Mouse (Mus musculus) MEL (cell line): Measurements from ENCODE around the gene Arhgef25. TPM values are rescaled to one million over a fixed set of nuclear protein-coding genes. Genes with fewer than 3 reads are reported as not detected.

Source experiments
- DNase-seq: peaks from one replicate; pipeline ENCODE4 v3.0.0; 2011; ENCODE audit warnings: low read depth, low spot score
- H3K27ac ChIP-seq: 2 replicates; pipeline ENCODE4 v1.5.1; 2012; ENCODE audit warnings: low read depth, mild to moderate bottlenecking, control low read depth, low read length, moderate library complexity; ENCODE audit not compliant: control insufficient read depth
- H3K27me3 ChIP-seq, 2 experiments: fragments of 150-350 bp in 1 of 2; sonication (generic) in 1 of 2; 2 replicates each; pipeline ENCODE4 v1.6.1; 2012; ENCODE audit warnings: low read length in 2 of 2, mild to moderate bottlenecking in 2 of 2, improper control_type of control experiment in 1 of 2, moderate library complexity in 1 of 2; ENCODE audit not compliant: insufficient read depth in 2 of 2, control insufficient read depth in 1 of 2
- H3K36me3 ChIP-seq, 2 experiments: 2 replicates each; pipeline ENCODE4 v1.6.1; 2012 to 2014; ENCODE audit warnings: low read length in 2 of 2, improper control_type of control experiment in 1 of 2, inconsistent platforms in 1 of 2, mild to moderate bottlenecking in 1 of 2; ENCODE audit not compliant: insufficient read depth in 2 of 2, control insufficient read depth in 1 of 2
- H3K4me1 ChIP-seq, 2 experiments: fragments of 150-350 bp in 1 of 2; sonication (generic) in 1 of 2; 2 replicates each; pipeline ENCODE4 v1.6.1; 2012; ENCODE audit warnings: low read length in 2 of 2, improper control_type of control experiment in 1 of 2, mild to moderate bottlenecking in 1 of 2; ENCODE audit not compliant: insufficient read depth in 2 of 2, control insufficient read depth in 1 of 2
- H3K4me3 ChIP-seq, 2 experiments: fragments of 150-350 bp in 1 of 2; sonication (generic) in 1 of 2; 2 replicates each; pipeline ENCODE4 v1.5.1; 2012; ENCODE audit warnings: low read depth in 2 of 2, low read length in 2 of 2, mild to moderate bottlenecking in 2 of 2, moderate library complexity in 2 of 2, control low read depth in 1 of 2, improper control_type of control experiment in 1 of 2; ENCODE audit not compliant: control insufficient read depth in 1 of 2, insufficient read depth in 1 of 2
- H3K79me2 ChIP-seq: 2 replicates; pipeline ENCODE4 v1.6.1; 2012; ENCODE audit warnings: mild to moderate bottlenecking, low read length, moderate library complexity; ENCODE audit not compliant: control insufficient read depth, poor library complexity, insufficient read depth
- H3K9ac ChIP-seq: 2 replicates; pipeline ENCODE4 v1.6.1; 2012; ENCODE audit warnings: low read depth, mild to moderate bottlenecking, control low read depth, low read length, moderate library complexity; ENCODE audit not compliant: control insufficient read depth, poor library complexity, severe bottlenecking
- H3K9me3 ChIP-seq: fragments of 150-350 bp; sonication (generic); replicated peaks from 2 replicates; pipeline ENCODE4 v1.6.1; 2012; ENCODE audit warnings: mild to moderate bottlenecking, low read length, improper control_type of control experiment, moderate library complexity; ENCODE audit not compliant: insufficient read depth
- BHLHE40 ChIP-seq: IDR thresholded peaks from 2 replicates; pipeline ENCODE4 v1.6.1; 2012; ENCODE audit warnings: low read depth, mild to moderate bottlenecking, inconsistent platforms, low read length, improper control_type of control experiment, borderline replicate concordance
- CHD1 ChIP-seq: IDR thresholded peaks from 2 replicates; pipeline ENCODE4 v1.6.1; 2012; ENCODE audit warnings: low read depth, mild to moderate bottlenecking, inconsistent platforms, low read length, improper control_type of control experiment
- CHD2 ChIP-seq: IDR thresholded peaks from 2 replicates; pipeline ENCODE4 v1.6.1; 2011; ENCODE audit warnings: low read length, improper control_type of control experiment
- CTCF ChIP-seq, 3 experiments: IDR thresholded peaks in 2 of 3; conservative IDR thresholded peaks in 1 of 3; 2 replicates each; pipeline ENCODE4 v1.5.1; 2011 to 2012; ENCODE audit warnings: low read length in 3 of 3, low read depth in 2 of 3, mild to moderate bottlenecking in 2 of 3, improper control_type of control experiment in 1 of 3, inconsistent platforms in 1 of 3, mixed read lengths in 1 of 3, moderate library complexity in 1 of 3; ENCODE audit not compliant: control insufficient read depth in 1 of 3, insufficient read depth in 1 of 3, poor library complexity in 1 of 3, severe bottlenecking in 1 of 3
- E2F4 ChIP-seq: IDR thresholded peaks from 2 replicates; pipeline ENCODE4 v1.6.1; 2011; ENCODE audit warnings: low read depth, low read length, improper control_type of control experiment, borderline replicate concordance
- ELF1 ChIP-seq: IDR thresholded peaks from 2 replicates; pipeline ENCODE4 v1.6.1; 2014; ENCODE audit warnings: low read depth, mild to moderate bottlenecking, inconsistent platforms, low read length, improper control_type of control experiment, moderate library complexity
- ETS1 ChIP-seq: IDR thresholded peaks from 2 replicates; pipeline ENCODE4 v1.6.1; 2012; ENCODE audit warnings: low read depth, mild to moderate bottlenecking, inconsistent platforms, low read length, improper control_type of control experiment, moderate library complexity
- GABPA ChIP-seq: IDR thresholded peaks from 2 replicates; pipeline ENCODE4 v1.6.1; 2012; ENCODE audit warnings: low read depth, mild to moderate bottlenecking, inconsistent platforms, low read length, improper control_type of control experiment, moderate library complexity
- GATA1 ChIP-seq: IDR thresholded peaks from 2 replicates; pipeline ENCODE4 v1.6.1; 2011; ENCODE audit warnings: low read depth, low read length, improper control_type of control experiment
- HCFC1 ChIP-seq: IDR thresholded peaks from 2 replicates; pipeline ENCODE4 v1.6.1; 2012; ENCODE audit warnings: low read depth, mild to moderate bottlenecking, inconsistent platforms, low read length, improper control_type of control experiment, moderate library complexity
- JUND ChIP-seq: IDR thresholded peaks from 2 replicates; pipeline ENCODE4 v1.6.1; 2011; ENCODE audit warnings: low read depth, mild to moderate bottlenecking, improper control_type of control experiment, low read length
- KAT2A ChIP-seq: conservative IDR thresholded peaks from 2 replicates; pipeline ENCODE4 v1.6.1; 2012; ENCODE audit warnings: low read depth, low read length, improper control_type of control experiment, inconsistent platforms
- MAFK ChIP-seq: IDR thresholded peaks from 2 replicates; pipeline ENCODE4 v1.6.1; 2011; ENCODE audit warnings: low read depth, mild to moderate bottlenecking, low read length, improper control_type of control experiment, borderline replicate concordance
- MAX ChIP-seq: IDR thresholded peaks from 2 replicates; pipeline ENCODE4 v1.6.1; 2011; ENCODE audit warnings: low read length, improper control_type of control experiment
- MAZ ChIP-seq: IDR thresholded peaks from 2 replicates; pipeline ENCODE4 v1.6.1; 2012; ENCODE audit warnings: low read depth, mild to moderate bottlenecking, inconsistent platforms, low read length, improper control_type of control experiment
- MXI1 ChIP-seq: IDR thresholded peaks from 2 replicates; pipeline ENCODE4 v1.6.1; 2011; ENCODE audit warnings: mild to moderate bottlenecking, low read depth, low read length, improper control_type of control experiment
- MYB ChIP-seq: IDR thresholded peaks from 2 replicates; pipeline ENCODE4 v1.6.1; 2011; ENCODE audit warnings: mild to moderate bottlenecking, low read depth, low read length, improper control_type of control experiment
- MYC ChIP-seq: IDR thresholded peaks from 2 replicates; pipeline ENCODE4 v1.6.1; 2011; ENCODE audit warnings: low read depth, mild to moderate bottlenecking, low read length, improper control_type of control experiment, moderate library complexity
- NELFE ChIP-seq: IDR thresholded peaks from 2 replicates; pipeline ENCODE4 v1.6.1; 2011; ENCODE audit warnings: low read depth, low read length, improper control_type of control experiment
- POLR2A ChIP-seq, 2 experiments: IDR thresholded peaks; 2 replicates each; pipeline ENCODE4 v1.6.1; 2011 to 2012; ENCODE audit warnings: low read length in 2 of 2, mild to moderate bottlenecking in 2 of 2, control low read depth in 1 of 2, improper control_type of control experiment in 1 of 2, low read depth in 1 of 2, moderate library complexity in 1 of 2; ENCODE audit not compliant: control insufficient read depth in 1 of 2, insufficient read depth in 1 of 2, poor library complexity in 1 of 2
- POLR2AphosphoS2 ChIP-seq: IDR thresholded peaks from 2 replicates; pipeline ENCODE4 v1.6.1; 2011; ENCODE audit warnings: low read length, improper control_type of control experiment
- POLR2AphosphoS5 ChIP-seq: IDR thresholded peaks from 2 replicates; pipeline ENCODE4 v1.6.1; 2012; ENCODE audit warnings: low read depth, borderline replicate concordance, mild to moderate bottlenecking, inconsistent platforms, low read length, moderate library complexity, mixed read lengths
- RCOR1 ChIP-seq: IDR thresholded peaks from 2 replicates; pipeline ENCODE4 v1.6.1; 2012; ENCODE audit warnings: low read depth, mild to moderate bottlenecking, inconsistent platforms, low read length, improper control_type of control experiment
- SIN3A ChIP-seq: IDR thresholded peaks from 2 replicates; pipeline ENCODE4 v1.6.1; 2012; ENCODE audit warnings: low read length, improper control_type of control experiment, inconsistent platforms
- TAL1 ChIP-seq: IDR thresholded peaks from 2 replicates; pipeline ENCODE4 v1.6.1; 2012; ENCODE audit warnings: mild to moderate bottlenecking, inconsistent platforms, low read length, moderate library complexity, mixed read lengths
- TBP ChIP-seq: IDR thresholded peaks from 2 replicates; pipeline ENCODE4 v1.8.0; 2011; ENCODE audit warnings: low read depth, low read length, improper control_type of control experiment
- TCF12 ChIP-seq: IDR thresholded peaks from 2 replicates; pipeline ENCODE4 v1.6.1; 2014; ENCODE audit warnings: low read depth, mild to moderate bottlenecking, inconsistent platforms, low read length, improper control_type of control experiment, moderate library complexity
- UBTF ChIP-seq: IDR thresholded peaks from 2 replicates; pipeline ENCODE4 v1.6.1; 2012; ENCODE audit warnings: low read depth, mild to moderate bottlenecking, inconsistent platforms, low read length, improper control_type of control experiment, moderate library complexity, borderline replicate concordance; ENCODE audit not compliant: insufficient read depth
- USF1 ChIP-seq: IDR thresholded peaks from 2 replicates; pipeline ENCODE4 v1.6.1; 2014; ENCODE audit warnings: low read depth, mild to moderate bottlenecking, inconsistent platforms, low read length, improper control_type of control experiment, moderate library complexity
- USF2 ChIP-seq, 2 experiments: IDR thresholded peaks; 2 replicates each; pipeline ENCODE4 v1.6.1; 2011 to 2012; ENCODE audit warnings: improper control_type of control experiment in 2 of 2, low read length in 2 of 2, borderline replicate concordance in 1 of 2, inconsistent platforms in 1 of 2, low read depth in 1 of 2, mild to moderate bottlenecking in 1 of 2; ENCODE audit not compliant: insufficient read depth in 1 of 2
- ZC3H11A ChIP-seq: IDR thresholded peaks from 2 replicates; pipeline ENCODE4 v1.6.1; 2012; ENCODE audit warnings: low read depth, mild to moderate bottlenecking, inconsistent platforms, low read length, improper control_type of control experiment
- ZKSCAN1 ChIP-seq: IDR thresholded peaks from 2 replicates; pipeline ENCODE4 v1.6.1; 2012; ENCODE audit warnings: low read depth, mild to moderate bottlenecking, inconsistent platforms, low read length, improper control_type of control experiment, moderate library complexity
- ZMIZ1 ChIP-seq: IDR thresholded peaks from 2 replicates; pipeline ENCODE4 v1.6.1; 2012; ENCODE audit warnings: low read depth, mild to moderate bottlenecking, inconsistent platforms, low read length, improper control_type of control experiment, moderate library complexity
- ZNF384 ChIP-seq: IDR thresholded peaks from 2 replicates; pipeline ENCODE4 v1.6.1; 2012; ENCODE audit warnings: low read depth, mild to moderate bottlenecking, inconsistent platforms, low read length, improper control_type of control experiment
- polyA plus RNA-seq, 2 experiments: library from polyadenylated mRNA; stranded (reverse) in 1 of 2; unstranded in 1 of 2; fragments of >175 nt in 1 of 2; fragments of >200 nt in 1 of 2; gene quantifications; 2 replicates each; pipeline versions ENCODE4 v1.2.1 to v1.2.4; 2012; ENCODE audit warnings: low replicate concordance in 2 of 2, low read depth in 1 of 2; ENCODE audit not compliant: insufficient read length in 2 of 2, insufficient read depth in 1 of 2, missing spikeins in 1 of 2
- total RNA-seq: library from RNA; depleted of rRNA; stranded (reverse); fragments of 300-350 nt; gene quantifications from 2 replicates; pipeline ENCODE4 v1.2.3, GENCODE M21; 2012

Arhgef25 gene
- total and polyA plus RNA-seq, 3 experiments, result 16.9 to 44.6 TPM; not detected in 1

DNA sequence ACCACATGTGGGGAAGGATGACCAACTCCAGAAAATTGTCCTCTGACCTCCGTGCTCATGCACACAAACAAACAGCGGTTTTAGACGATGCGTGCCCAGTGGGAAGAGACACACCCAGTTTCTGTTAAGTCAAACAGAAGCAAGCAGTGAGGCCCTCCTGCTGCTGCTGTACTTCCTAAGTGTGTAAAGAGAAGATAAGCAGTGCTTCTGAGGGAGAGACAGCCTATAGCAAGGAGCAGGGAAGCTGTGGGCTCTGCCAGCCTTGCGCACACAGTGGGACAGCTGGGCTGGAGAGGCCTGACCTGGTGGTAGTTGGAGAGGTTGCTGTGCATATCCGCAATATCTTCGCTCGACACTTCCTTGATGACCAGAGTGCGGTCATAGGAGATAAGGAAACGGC is 15.5 kb upstream of the Arhgef25 start (continued):
- TF ChIP-seq BHLHE40 (peak; percentile 81; the same call in 1 of the 2 replicates), MAFK (no peak), E2F4 (no peak), ELF1 (peak; percentile 26; the same call in 1 of the 2 replicates), MXI1 (peak; percentile 81), UBTF (0 out of 2 replicates have a peak, but pooled peaks have one; percentile 40), TCF12 (peak; percentile 94), SIN3A (peak; percentile 94), GATA1 (peak; percentile 85)

DNA sequence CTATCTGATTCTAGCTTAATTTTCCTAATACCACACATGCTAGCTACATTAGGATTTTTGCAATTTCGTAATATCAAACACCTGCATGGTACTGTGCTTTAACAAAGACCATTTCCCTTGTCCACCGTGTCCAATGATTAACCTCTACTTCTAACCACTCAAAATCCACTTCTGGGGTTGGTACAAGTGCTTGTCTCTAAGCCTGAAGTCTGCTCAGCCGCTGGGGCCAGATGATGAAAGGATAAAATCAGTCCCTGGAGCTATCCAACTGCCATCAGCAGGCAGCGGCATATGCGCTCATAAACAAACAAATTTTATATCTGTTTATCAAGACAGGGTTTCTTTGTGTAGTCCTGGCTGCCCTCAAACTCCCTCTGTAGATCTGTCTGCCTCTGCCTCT is 14.7 kb upstream of the Arhgef25 start:
- Histone ChIP-seq H3K9ac (peak overlapping the region; percentile 48), H3K4me3 (peak overlapping the region in 1 of 2 experiments; percentile 6; a peak in 1 of 4 replicates), H3K27me3 (no peaks in the 10 kb centered on the region), H3K79me2 (peaks cover 13% of the 10 kb centered on the region), H3K9me3 (no peaks in the 10 kb centered on the region), H3K36me3 (peaks cover 19 to 30% of the 10 kb centered on the region in 2 experiments), H3K27ac (peak overlapping the region; percentile 94), H3K4me1 (peaks cover 25 to 30% of the 10 kb centered on the region in 2 experiments)
- no peak for DNase-seq
- no peak for TF ChIP-seq UBTF
- TF ChIP-seq TBP, result no peak
- no peak for TF ChIP-seq RCOR1
- no peak for TF ChIP-seq GABPA
- 0 out of 2 replicates have a peak, but pooled peaks have one; percentile 49 for TF ChIP-seq MYB
- TF ChIP-seq MXI1, result no peak
- TF ChIP-seq POLR2AphosphoS2, result no peak
- TF ChIP-seq KAT2A, result no peak
- no peak for TF ChIP-seq ZKSCAN1
- no peak for TF ChIP-seq ELF1
- no peak for TF ChIP-seq HCFC1
- peak; percentile 39; the same call in 1 of the 2 replicates for TF ChIP-seq ETS1
- no peak for TF ChIP-seq MAX
- TF ChIP-seq ZC3H11A, result no peak
- TF ChIP-seq TAL1, result no peak
- no peak for TF ChIP-seq USF2 (IDR thresholded peaks at IDR 0.05; ENCODE audit: borderline replicate concordance in 1 of 2, insufficient read depth in 1 of 2, low read depth in 1 of 2, low read length in 2 of 2)
- TF ChIP-seq TCF12, result 0 out of 2 replicates have a peak, but pooled peaks have one; percentile 29
- no peak for TF ChIP-seq JUND
- no peak for TF ChIP-seq CHD2
- no peak for TF ChIP-seq NELFE
- no peak for TF ChIP-seq POLR2A (IDR thresholded peaks at IDR 0.05; ENCODE audit: control insufficient read depth in 1 of 2, insufficient read depth in 1 of 2, low read depth in 1 of 2, low read length in 2 of 2, poor library complexity in 1 of 2)
- no peak for TF ChIP-seq MYC
- TF ChIP-seq CTCF (IDR thresholded peaks at IDR 0.05 in 2 of 3, conservative IDR thresholded peaks at IDR 0.05 in 1 of 3; ENCODE audit: control insufficient read depth in 1 of 3, insufficient read depth in 1 of 3, low read depth in 2 of 3, low read length in 3 of 3, poor library complexity in 1 of 3, severe bottlenecking in 1 of 3), result no peak
- no peak for TF ChIP-seq ZNF384
- no peak for TF ChIP-seq CHD1
- TF ChIP-seq USF1, result no peak
- no peak for TF ChIP-seq GATA1
- TF ChIP-seq E2F4, result no peak
- TF ChIP-seq POLR2AphosphoS5, result no peak
- TF ChIP-seq ZMIZ1, result no peak
- no peak for TF ChIP-seq MAZ
- no peak for TF ChIP-seq SIN3A
